Mouse (Mus musculus): ENCODE measurements at regions not wholly inside any gene's neighbourhood (a gene's known extent, or its start where the extent isn't known, plus 50 kb on each side); places are given as distances from the start of the nearest gene placed in this dataset.
A peak's percentile ranks its signal among the peaks of the same experiment; 100 is the strongest.

- no peak for DNase-seq (ENCODE audit: low spot score in 2 of 2)
Measured at GRCm38 (mm10) chr3:54993761-54994160, 61.5 kb downstream of the Ccna1 start.

- no peak for DNase-seq (ENCODE audit: low spot score in 2 of 2)
Measured at GRCm38 (mm10) chr3:54990073-54990472, 65.2 kb downstream of the Ccna1 start.

- DNase-seq (ENCODE audit: low spot score in 2 of 2) = peak; percentile 45 to 48
Measured at GRCm38 (mm10) chr3:54989358-54989757, 65.9 kb downstream of the Ccna1 start.

- no peak for DNase-seq (ENCODE audit: low spot score in 2 of 2)
Measured at GRCm38 (mm10) chr3:54981488-54981887, 65.8 kb upstream of the Sertm1 start.

GRCm38 (mm10) chr3:54980312-54980711 lies 64.6 kb upstream of the Sertm1 start:
- peak in 1 of 2 experiments; percentile 16 for DNase-seq (ENCODE audit: low spot score in 2 of 2)

- no peak for DNase-seq (ENCODE audit: low spot score in 2 of 2)
Measured at GRCm38 (mm10) chr3:54965512-54965911, 49.8 kb upstream of the Sertm1 start.

Data from frontal cortex, postnatal 10 days (tissue).